Mouse (Mus musculus) forebrain, embryonic 11.5 days (tissue): ENCODE data around the gene Csf2rb2. TPM values are rescaled to one million over a fixed set of nuclear protein-coding genes. Genes with fewer than 3 reads are reported as not detected.

Source experiments
- ATAC-seq: fragments of 200-750 bp; cut with Nextera tagmentation; replicated peaks from 2 replicates; pipeline ENCODE4 v1.8.0; 2017; ENCODE audit warnings: moderate TSS enrichment; ENCODE audit not compliant: low FRiP score
- DNase-seq: peaks from one replicate; pipeline ENCODE4 v3.0.0-alpha.2; 2017; ENCODE audit warnings: low spot score
- H3K27ac ChIP-seq: fragments of 300-500 bp; sonication (generic); 2 replicates; pipeline ENCODE4 v1.5.1; 2014; ENCODE audit warnings: low read depth, low read length
- H3K27me3 ChIP-seq: fragments of 300-500 bp; sonication (generic); 2 replicates; pipeline ENCODE4 v1.6.1; 2014; ENCODE audit warnings: mild to moderate bottlenecking, low read length, mixed read lengths; ENCODE audit not compliant: control insufficient read depth, insufficient read depth
- H3K36me3 ChIP-seq: fragments of 300-500 bp; sonication (generic); 2 replicates; pipeline ENCODE4 v1.6.1; 2014; ENCODE audit warnings: mild to moderate bottlenecking, low read length, moderate library complexity, mixed read lengths; ENCODE audit not compliant: control insufficient read depth, insufficient read depth
- H3K4me1 ChIP-seq: fragments of 300-500 bp; sonication (generic); replicated peaks from 2 replicates; pipeline ENCODE4 v1.6.1; 2014; ENCODE audit warnings: low read length, mixed read lengths; ENCODE audit not compliant: control insufficient read depth, insufficient read depth
- H3K4me2 ChIP-seq: fragments of 300-500 bp; sonication (generic); 2 replicates; pipeline ENCODE4 v1.6.1; 2014; ENCODE audit warnings: low read depth, mild to moderate bottlenecking, low read length, moderate library complexity, mixed read lengths; ENCODE audit not compliant: severe bottlenecking
- H3K4me3 ChIP-seq: fragments of 300-500 bp; sonication (generic); 2 replicates; pipeline ENCODE4 v1.5.1; 2014; ENCODE audit warnings: low read depth, low read length
- H3K9ac ChIP-seq: fragments of 300-500 bp; sonication (generic); 2 replicates; pipeline ENCODE4 v1.6.1; 2014; ENCODE audit warnings: low read length
- H3K9me3 ChIP-seq: fragments of 300-500 bp; sonication (generic); 2 replicates; pipeline ENCODE4 v1.6.1; 2016; ENCODE audit warnings: low read length, mixed read lengths; ENCODE audit not compliant: control insufficient read depth
- WGBS: fragments of 180-500 bp; shearing (Covaris S2); extraction: QIAGEN DNeasy Blood & Tissue Kit; methylation state at CpG from one replicate; pipeline ENCODE4 v1.1.7; 2014; 5-methylcytosine and 5-hydroxymethylcytosine counted together
- microRNA-seq: library from miRNA; unstranded; fragments of <30 nt; microRNA quantifications from one replicate; pipeline ENCODE4, GENCODE M21; 2016; ENCODE audit not compliant: insufficient number of aligned reads
- polyA plus RNA-seq: library from polyadenylated mRNA; unstranded; fragments of >200 nt; fragmentation: Nextera tagmentation; extraction: Ambion mirVana; gene quantifications from 2 replicates; pipeline ENCODE4 v1.2.1, GENCODE M21; 2014

The Csf2rb2 gene
- polyA plus RNA-seq, 1 experiment from 2014 or later, result 0.40 TPM

- Histone ChIP-seq H3K27me3 (no peaks in the 10 kb centered on the region), H3K4me2 (no peak overlapping the region), H3K27ac (no peak overlapping the region), H3K9ac (no peak overlapping the region), H3K36me3 (no peaks in the 10 kb centered on the region), H3K9me3 (no peaks in the 10 kb centered on the region), H3K4me3 (no peak overlapping the region), H3K4me1 (no peaks in the 10 kb centered on the region)
- 53% methylated on average over 11 of the region's 11 CpGs for WGBS
- DNase-seq (no peak), ATAC-seq (no peak)
Observed at GRCm38 (mm10) chr15:78241335-78241734, 64.2 kb downstream of the Csf2rb2 start.

- no peak for ATAC-seq
- H3K4me2 ChIP-seq, result no peak overlapping the region
- no peaks in the 10 kb centered on the region for H3K9me3 ChIP-seq
- H3K4me3 ChIP-seq, result no peak overlapping the region
- 81% methylated on average over 14 of the region's 14 CpGs for WGBS
- no peaks in the 10 kb centered on the region for H3K4me1 ChIP-seq
- no peak overlapping the region for H3K9ac ChIP-seq
- no peaks in the 10 kb centered on the region for H3K27me3 ChIP-seq
- H3K36me3 ChIP-seq, result no peaks in the 10 kb centered on the region
- DNase-seq, result no peak
- H3K27ac ChIP-seq, result no peak overlapping the region
Observed at GRCm38 (mm10) chr15:78239956-78240617, 65.4 kb downstream of the Csf2rb2 start.

GRCm38 (mm10) chr15:78239453-78239852 lies 66.1 kb downstream of the Csf2rb2 start:
- ATAC-seq (no peak), DNase-seq (peak; percentile 74)
- no peak overlapping the region for H3K4me2 ChIP-seq
- no peak overlapping the region for H3K9ac ChIP-seq
- H3K27me3 ChIP-seq, result no peaks in the 10 kb centered on the region
- no peak overlapping the region for H3K27ac ChIP-seq
- H3K36me3 ChIP-seq, result no peaks in the 10 kb centered on the region
- no peaks in the 10 kb centered on the region for H3K9me3 ChIP-seq
- H3K4me1 ChIP-seq, result no peaks in the 10 kb centered on the region
- H3K4me3 ChIP-seq, result no peak overlapping the region
- 25% methylated on average over 10 of the region's 10 CpGs for WGBS

GRCm38 (mm10) chr15:78234823-78235509 lies 70.6 kb downstream of the Csf2rb2 start:
- 80% methylated on average over 5 of the region's 5 CpGs for WGBS
- H3K9ac ChIP-seq, result no peak overlapping the region
- no peak overlapping the region for H3K27ac ChIP-seq
- H3K4me1 ChIP-seq, result no peaks in the 10 kb centered on the region; the same call in 1 of the 2 replicates
- H3K36me3 ChIP-seq, result no peaks in the 10 kb centered on the region
- no peak overlapping the region for H3K4me3 ChIP-seq
- H3K27me3 ChIP-seq, result no peaks in the 10 kb centered on the region
- ATAC-seq, result no peak
- no peaks in the 10 kb centered on the region for H3K9me3 ChIP-seq
- no peak for DNase-seq
- no peak overlapping the region for H3K4me2 ChIP-seq

Small RNAs within 50 kb of the gene (microRNA-seq; reads per million reads assigned to microRNA genes)
- gene Mir7676-1, result not detected
- not detected for gene Mir7676-2

Other genes with a start within 250 kb of the Csf2rb2 start
- 0.56 and 0.75 TPM in 2 replicates for gene Cacng2, start 185.7 kb downstream of the Csf2rb2 start, polyA plus RNA-seq
- 142 and 145 TPM in 2 replicates for gene Ift27, start 131.6 kb downstream of the Csf2rb2 start, polyA plus RNA-seq
- gene Pvalb, start 99.3 kb downstream of the Csf2rb2 start, polyA plus RNA-seq, result not detected in 2 replicates
- 4.7 and 8.2 TPM in 2 replicates for gene Ncf4, start 60.9 kb downstream of the Csf2rb2 start, polyA plus RNA-seq
- 1.7 and 2.2 TPM in 2 replicates for gene Csf2rb, start 20.0 kb upstream of the Csf2rb2 start, polyA plus RNA-seq
- not detected in 2 replicates for gene Tex33, start 90.2 kb upstream of the Csf2rb2 start, polyA plus RNA-seq
- gene Tst, start 100.2 kb upstream of the Csf2rb2 start, polyA plus RNA-seq, result 10.4 and 11.9 TPM in 2 replicates
- 2.7 and 4.2 TPM in 2 replicates for gene Mpst, start 100.7 kb upstream of the Csf2rb2 start, polyA plus RNA-seq
- 67.9 and 76.7 TPM in 2 replicates for gene Kctd17, start 122.8 kb upstream of the Csf2rb2 start, polyA plus RNA-seq
- gene Tmprss6, start 162.9 kb upstream of the Csf2rb2 start, polyA plus RNA-seq, result 0.31 and 0.79 TPM in 2 replicates
- gene Il2rb, start 189.6 kb upstream of the Csf2rb2 start, polyA plus RNA-seq, result 0.07 TPM in 1 of 2 replicates, not detected in the other
- 10.0 and 12.1 TPM in 2 replicates for gene C1qtnf6, start 225.7 kb upstream of the Csf2rb2 start, polyA plus RNA-seq
- gene Sstr3, start 239.0 kb upstream of the Csf2rb2 start, polyA plus RNA-seq, result 0.09 TPM in 1 of 2 replicates, not detected in the other